Mouse (Mus musculus) midbrain, embryonic 11.5 days (tissue): ENCODE data around the gene Mogat1. TPM values are rescaled to one million over a fixed set of nuclear protein-coding genes. Genes with fewer than 3 reads are reported as not detected.

Experiments used
- ATAC-seq: fragments of 200-750 bp; cut with Nextera tagmentation; 2 replicates; pipeline ENCODE4 v1.8.0; 2017; ENCODE audit warnings: moderate TSS enrichment, moderate library complexity; ENCODE audit not compliant: low FRiP score
- DNase-seq: peaks from one replicate; pipeline ENCODE4 v3.0.0; 2015; ENCODE audit warnings: low spot score; ENCODE audit errors: missing footprints
- H3K27ac ChIP-seq: fragments of 300-500 bp; sonication (generic); 2 replicates; pipeline ENCODE4 v1.5.1; 2014; ENCODE audit warnings: low read depth, low read length
- H3K27me3 ChIP-seq: fragments of 300-500 bp; sonication (generic); 2 replicates; pipeline ENCODE4 v1.6.1; 2014; ENCODE audit warnings: mild to moderate bottlenecking, low read length, moderate library complexity, mixed read lengths; ENCODE audit not compliant: control insufficient read depth, insufficient read depth
- H3K36me3 ChIP-seq: fragments of 300-500 bp; sonication (generic); 2 replicates; pipeline ENCODE4 v1.6.1; 2014; ENCODE audit warnings: mild to moderate bottlenecking, low read length, moderate library complexity, mixed read lengths; ENCODE audit not compliant: control insufficient read depth, insufficient read depth
- H3K4me1 ChIP-seq: fragments of 300-500 bp; sonication (generic); 2 replicates; pipeline ENCODE4 v1.6.1; 2014; ENCODE audit warnings: low read length; ENCODE audit not compliant: control insufficient read depth, insufficient read depth
- H3K4me2 ChIP-seq: fragments of 300-500 bp; sonication (generic); 2 replicates; pipeline ENCODE4 v1.6.1; 2014; ENCODE audit warnings: mild to moderate bottlenecking, moderate library complexity
- H3K4me3 ChIP-seq: fragments of 300-500 bp; sonication (generic); 2 replicates; pipeline ENCODE4 v1.5.1; 2014; ENCODE audit warnings: low read depth, low read length
- H3K9ac ChIP-seq: fragments of 300-500 bp; sonication (generic); 2 replicates; pipeline ENCODE4 v1.6.1; 2014; ENCODE audit warnings: low read length
- H3K9me3 ChIP-seq: fragments of 300-500 bp; sonication (generic); 2 replicates; pipeline ENCODE4 v1.6.1; 2016; ENCODE audit warnings: low read length; ENCODE audit not compliant: control insufficient read depth
- WGBS: fragments of 180-500 bp; shearing (Covaris S2); extraction: QIAGEN DNeasy Blood & Tissue Kit; methylation state at CpG from one replicate; pipeline ENCODE4 v1.1.7; 2014; 5-methylcytosine and 5-hydroxymethylcytosine counted together
- polyA plus RNA-seq: library from polyadenylated mRNA; unstranded; fragments of >200 nt; fragmentation: Nextera tagmentation; extraction: Ambion mirVana; gene quantifications from 2 replicates; pipeline ENCODE4 v1.2.1, GENCODE M21; 2014

Mogat1 gene
- polyA plus RNA-seq, 1 experiment from 2014 or later, result not detected

GRCm38 (mm10) chr1:78502527-78502926 is 8.3 kb upstream of the Mogat1 start:
- no peak for ATAC-seq
- H3K4me1 ChIP-seq, result no peaks in the 10 kb centered on the region
- WGBS, result 95% methylated on average over 6 of the region's 6 CpGs
- H3K9ac ChIP-seq, result no peak overlapping the region
- DNase-seq, result no peak
- no peaks in the 10 kb centered on the region for H3K27me3 ChIP-seq
- no peaks in the 10 kb centered on the region for H3K36me3 ChIP-seq
- no peak overlapping the region for H3K4me3 ChIP-seq
- H3K4me2 ChIP-seq, result no peak overlapping the region
- no peaks in the 10 kb centered on the region for H3K9me3 ChIP-seq
- H3K27ac ChIP-seq, result no peak overlapping the region

GRCm38 (mm10) chr1:78507137-78507536 is 3.7 kb upstream of the Mogat1 start:
- H3K4me1 ChIP-seq, result no peaks in the 10 kb centered on the region
- H3K9me3 ChIP-seq, result no peaks in the 10 kb centered on the region
- no peaks in the 10 kb centered on the region for H3K27me3 ChIP-seq
- H3K4me2 ChIP-seq, result no peak overlapping the region
- H3K4me3 ChIP-seq, result no peak overlapping the region
- ATAC-seq, result no peak
- no peak overlapping the region for H3K27ac ChIP-seq
- no peak for DNase-seq
- no peak overlapping the region for H3K9ac ChIP-seq
- WGBS, result 70% methylated on average over 1 of the region's 1 CpGs
- no peaks in the 10 kb centered on the region for H3K36me3 ChIP-seq

- Histone ChIP-seq H3K4me1 (no peaks in the 10 kb centered on the region), H3K4me3 (peak within 1 kb of the TSS; percentile 25), H3K9ac (peak within 1 kb of the TSS; percentile 59), H3K9me3 (no peaks in the 10 kb centered on the region), H3K27me3 (no peaks in the 10 kb centered on the region), H3K27ac (no peak within 1 kb of the TSS), H3K36me3 (no peaks in the 10 kb centered on the region), H3K4me2 (peak within 1 kb of the TSS; percentile 57)
- WGBS, result 2% methylated on average over 25 of the region's 25 CpGs
- ATAC-seq, result peak; percentile 66
- DNase-seq, result peak; percentile 89
These were observed 900 bp downstream of the Mogat1 start, which contains the start of gene BC035947 for GRCm38 (mm10) chr1:78511621-78512160. Gene BC035947 (minus strand): TSS chr1:78512158.

GRCm38 (mm10) chr1:78512756-78513155 is 2.0 kb downstream of the Mogat1 start:
- Histone ChIP-seq H3K4me3 (no peak overlapping the region), H3K9ac (no peak overlapping the region), H3K9me3 (no peaks in the 10 kb centered on the region), H3K4me1 (no peaks in the 10 kb centered on the region), H3K27me3 (no peaks in the 10 kb centered on the region), H3K4me2 (no peak overlapping the region), H3K27ac (no peak overlapping the region), H3K36me3 (no peaks in the 10 kb centered on the region)
- ATAC-seq (no peak), DNase-seq (no peak)
- WGBS, result 85% methylated on average over 8 of the region's 8 CpGs

GRCm38 (mm10) chr1:78518907-78519306 is 8.1 kb downstream of the Mogat1 start:
- Histone ChIP-seq H3K4me1 (no peaks in the 10 kb centered on the region), H3K27me3 (no peaks in the 10 kb centered on the region), H3K4me3 (no peak overlapping the region), H3K4me2 (no peak overlapping the region), H3K36me3 (no peaks in the 10 kb centered on the region), H3K27ac (no peak overlapping the region), H3K9me3 (no peaks in the 10 kb centered on the region), H3K9ac (no peak overlapping the region)
- no peak for ATAC-seq
- WGBS, result 95% methylated on average over 7 of the region's 7 CpGs
- no peak for DNase-seq

- Histone ChIP-seq H3K4me3 (no peak overlapping the region), H3K27me3 (no peaks in the 10 kb centered on the region), H3K36me3 (no peaks in the 10 kb centered on the region), H3K4me2 (no peak overlapping the region), H3K4me1 (no peaks in the 10 kb centered on the region), H3K27ac (no peak overlapping the region), H3K9ac (no peak overlapping the region), H3K9me3 (no peaks in the 10 kb centered on the region)
- 53% methylated on average over 23 of the region's 23 CpGs for WGBS
- ATAC-seq, result no peak
- peak; percentile 90 for DNase-seq
These were observed 14.5 kb downstream of the Mogat1 start for GRCm38 (mm10) chr1:78525189-78525886.

GRCm38 (mm10) chr1:78528356-78528755 is 17.6 kb downstream of the Mogat1 start:
- Histone ChIP-seq H3K4me3 (no peak overlapping the region), H3K27ac (no peak overlapping the region), H3K9me3 (no peaks in the 10 kb centered on the region), H3K4me1 (no peaks in the 10 kb centered on the region), H3K27me3 (no peaks in the 10 kb centered on the region), H3K9ac (no peak overlapping the region), H3K36me3 (no peaks in the 10 kb centered on the region), H3K4me2 (no peak overlapping the region)
- 92% methylated on average over 3 of the region's 3 CpGs for WGBS
- peak; percentile 26 for DNase-seq
- no peak for ATAC-seq

- no peak overlapping the region for H3K4me2 ChIP-seq
- DNase-seq, result no peak
- H3K4me1 ChIP-seq, result no peaks in the 10 kb centered on the region
- H3K4me3 ChIP-seq, result no peak overlapping the region
- H3K9ac ChIP-seq, result no peak overlapping the region
- ATAC-seq, result no peak
- no peaks in the 10 kb centered on the region for H3K27me3 ChIP-seq
- H3K9me3 ChIP-seq, result no peaks in the 10 kb centered on the region
- 92% methylated on average over 8 of the region's 8 CpGs for WGBS
- no peak overlapping the region for H3K27ac ChIP-seq
- no peaks in the 10 kb centered on the region for H3K36me3 ChIP-seq
These were observed 18.2 kb downstream of the Mogat1 start for GRCm38 (mm10) chr1:78529011-78529410.

GRCm38 (mm10) chr1:78530500-78531215 is 19.9 kb downstream of the Mogat1 start:
- DNase-seq (peak; percentile 70), ATAC-seq (no peak)
- H3K9ac ChIP-seq, result no peak overlapping the region
- H3K27ac ChIP-seq, result no peak overlapping the region
- WGBS, result 80% methylated on average over 7 of the region's 7 CpGs
- H3K27me3 ChIP-seq, result no peaks in the 10 kb centered on the region
- no peak overlapping the region for H3K4me2 ChIP-seq
- no peak overlapping the region for H3K4me3 ChIP-seq
- no peaks in the 10 kb centered on the region for H3K4me1 ChIP-seq
- H3K36me3 ChIP-seq, result no peaks in the 10 kb centered on the region
- H3K9me3 ChIP-seq, result no peaks in the 10 kb centered on the region
